Mouse (Mus musculus) myocyte (in vitro differentiated cells): ENCODE results near the gene Smok3c.

ENCODE experiments used
- CEBPB ChIP-seq: IDR thresholded peaks from 2 replicates; pipeline ENCODE4 v1.6.1; 2011; ENCODE audit warnings: mild to moderate bottlenecking, moderate library complexity; ENCODE audit not compliant: poor library complexity, insufficient read depth, severe bottlenecking
- E2F4 ChIP-seq: IDR thresholded peaks from one replicate; pipeline ENCODE4 v1.6.1; 2011; ENCODE audit warnings: mild to moderate bottlenecking, control low read depth, moderate library complexity; ENCODE audit not compliant: insufficient read depth
- MAX ChIP-seq: IDR thresholded peaks from one replicate; pipeline ENCODE4 v1.6.1; 2011; ENCODE audit warnings: low read depth, mild to moderate bottlenecking, control low read depth
- MYOD1 ChIP-seq, 3 experiments: IDR thresholded peaks; one replicate each; pipeline ENCODE4 v1.6.1; 2011; ENCODE audit warnings: control low read depth in 2 of 3, low read depth in 2 of 3, mild to moderate bottlenecking in 2 of 3, moderate library complexity in 1 of 3; ENCODE audit not compliant: insufficient read length in 2 of 3, control insufficient read depth in 1 of 3
- MYOG ChIP-seq, 3 experiments: IDR thresholded peaks; one replicate each; pipeline ENCODE4 v1.6.1; 2011; ENCODE audit warnings: control low read depth in 2 of 3, low read depth in 2 of 3, mild to moderate bottlenecking in 2 of 3; ENCODE audit not compliant: insufficient read length in 2 of 3, control insufficient read depth in 1 of 3, insufficient read depth in 1 of 3
- POLR2A ChIP-seq: IDR thresholded peaks from one replicate; pipeline ENCODE4 v1.6.1; 2011; ENCODE audit warnings: low read depth, mild to moderate bottlenecking, control low read depth, moderate library complexity; ENCODE audit not compliant: insufficient read length
- POLR2AphosphoS2 ChIP-seq: IDR thresholded peaks from one replicate; pipeline ENCODE4 v1.6.1; 2011; ENCODE audit warnings: low read depth, control low read depth; ENCODE audit not compliant: insufficient read length
- SRF ChIP-seq: IDR thresholded peaks from one replicate; pipeline ENCODE4 v1.6.1; 2011; ENCODE audit warnings: low read depth; ENCODE audit not compliant: control insufficient read depth, insufficient read length
- TCF12 ChIP-seq: IDR thresholded peaks from one replicate; pipeline ENCODE4 v1.6.1; 2011; ENCODE audit warnings: mild to moderate bottlenecking, control low read depth; ENCODE audit not compliant: poor library complexity, insufficient read depth, severe bottlenecking
- TCF3 ChIP-seq: IDR thresholded peaks from one replicate; pipeline ENCODE4 v1.6.1; 2011; ENCODE audit warnings: low read depth, control low read depth; ENCODE audit not compliant: insufficient read length
- USF1 ChIP-seq: IDR thresholded peaks from one replicate; pipeline ENCODE4 v1.6.1; 2011; ENCODE audit warnings: low read depth, mild to moderate bottlenecking, control low read depth, moderate library complexity

- no peak for TF ChIP-seq POLR2A
- TF ChIP-seq USF1 = no peak
- no peak for TF ChIP-seq E2F4
- TF ChIP-seq MYOD1 (IDR thresholded peaks at IDR 0.05; ENCODE audit: control insufficient read depth in 1 of 3, insufficient read length in 2 of 3, low read depth in 2 of 3) = no peak
- no peak for TF ChIP-seq POLR2AphosphoS2
- TF ChIP-seq MYOG (IDR thresholded peaks at IDR 0.05; ENCODE audit: control insufficient read depth in 1 of 3, insufficient read depth in 1 of 3, insufficient read length in 2 of 3, low read depth in 2 of 3) = no peak
- TF ChIP-seq MAX = no peak
- no peak for TF ChIP-seq TCF12
- no peak for TF ChIP-seq CEBPB
- no peak for TF ChIP-seq SRF
- no peak for TF ChIP-seq TCF3
These were observed 30.4 kb downstream of the Smok3c start for GRCm38 (mm10) chr5:138083318-138083900.
